Mouse (Mus musculus) erythroblast, embryonic 14.5 days (primary cell): Measurements from ENCODE around the gene Zcchc24. TPM values are rescaled to one million over a fixed set of nuclear protein-coding genes. Genes with fewer than 3 reads are reported as not detected.

Source experiments
- H3K27me3 ChIP-seq: 2 replicates; pipeline ENCODE4 v1.6.1; 2012; ENCODE audit warnings: inconsistent platforms; ENCODE audit not compliant: control insufficient read depth
- H3K36me3 ChIP-seq: 2 replicates; pipeline ENCODE4 v1.6.1; 2012; ENCODE audit warnings: mild to moderate bottlenecking, inconsistent platforms; ENCODE audit not compliant: control insufficient read depth
- H3K4me1 ChIP-seq: 2 replicates; pipeline ENCODE4 v1.6.1; 2012; ENCODE audit warnings: inconsistent platforms; ENCODE audit not compliant: control insufficient read depth
- H3K4me3 ChIP-seq: replicated peaks from 2 replicates; pipeline ENCODE3; 2012; ENCODE audit warnings: moderate library complexity, mild to moderate bottlenecking, inconsistent platforms
- H3K9me3 ChIP-seq: 2 replicates; pipeline ENCODE4 v1.6.1; 2012; ENCODE audit warnings: low read length, inconsistent platforms, mixed read lengths; ENCODE audit not compliant: control insufficient read depth
- GATA1 ChIP-seq: IDR thresholded peaks from 2 replicates; pipeline ENCODE4 v1.6.1; 2012; ENCODE audit warnings: low read length, inconsistent platforms, mixed read lengths
- TAL1 ChIP-seq: IDR thresholded peaks from 3 replicates; pipeline ENCODE4 v1.6.1; 2012; ENCODE audit warnings: low read length, inconsistent platforms, mixed read lengths
- polyA plus RNA-seq: library from polyadenylated mRNA; stranded (reverse); fragments of >175 nt; gene quantifications from 2 replicates; pipeline ENCODE4 v1.2.3, GENCODE M21; 2012

The Zcchc24 gene
- polyA plus RNA-seq, 1 experiment, result 0.04 TPM

GRCm38 (mm10) chr14:25796619-25797018, 27.8 kb upstream of the Zcchc24 start:
- TF ChIP-seq GATA1, result no peak
- no peak for TF ChIP-seq TAL1
- no peaks in the 10 kb centered on the region for H3K36me3 ChIP-seq
- no peak overlapping the region for H3K4me3 ChIP-seq
- no peaks in the 10 kb centered on the region for H3K4me1 ChIP-seq
- no peaks in the 10 kb centered on the region for H3K27me3 ChIP-seq
- no peaks in the 10 kb centered on the region for H3K9me3 ChIP-seq

- H3K9me3 ChIP-seq, result no peaks in the 10 kb centered on the region
- H3K36me3 ChIP-seq, result no peaks in the 10 kb centered on the region
- H3K27me3 ChIP-seq, result no peaks in the 10 kb centered on the region
- no peak overlapping the region for H3K4me3 ChIP-seq
- H3K4me1 ChIP-seq, result no peaks in the 10 kb centered on the region
- TF ChIP-seq GATA1, result no peak
- TF ChIP-seq TAL1, result no peak
These were observed 26.8 kb upstream of the Zcchc24 start for GRCm38 (mm10) chr14:25795561-25796174.

DNA sequence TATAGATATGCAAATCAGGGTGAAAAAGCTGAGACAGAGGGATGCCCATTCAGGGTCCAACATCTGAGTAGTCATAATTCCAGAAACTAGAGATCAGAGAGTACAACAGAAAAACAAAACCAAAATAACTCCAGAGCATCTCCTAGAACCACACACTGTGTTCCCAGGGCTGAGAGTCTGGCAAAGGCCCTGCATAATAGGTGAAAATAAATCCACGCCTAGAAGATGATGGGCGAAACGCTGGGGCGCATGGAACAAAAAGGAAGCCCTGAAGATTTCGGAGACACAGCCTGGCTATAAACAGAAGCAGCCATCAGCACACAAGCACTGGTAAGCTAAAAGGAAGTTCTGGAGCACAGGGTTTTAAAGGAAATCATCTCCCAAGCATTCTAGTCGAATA, 26.2 kb upstream of the Zcchc24 start:
- no peaks in the 10 kb centered on the region for H3K9me3 ChIP-seq
- H3K4me1 ChIP-seq, result no peaks in the 10 kb centered on the region
- H3K4me3 ChIP-seq, result no peak overlapping the region
- no peaks in the 10 kb centered on the region for H3K36me3 ChIP-seq
- H3K27me3 ChIP-seq, result no peaks in the 10 kb centered on the region
- TF ChIP-seq TAL1, result no peak
- no peak for TF ChIP-seq GATA1

DNA sequence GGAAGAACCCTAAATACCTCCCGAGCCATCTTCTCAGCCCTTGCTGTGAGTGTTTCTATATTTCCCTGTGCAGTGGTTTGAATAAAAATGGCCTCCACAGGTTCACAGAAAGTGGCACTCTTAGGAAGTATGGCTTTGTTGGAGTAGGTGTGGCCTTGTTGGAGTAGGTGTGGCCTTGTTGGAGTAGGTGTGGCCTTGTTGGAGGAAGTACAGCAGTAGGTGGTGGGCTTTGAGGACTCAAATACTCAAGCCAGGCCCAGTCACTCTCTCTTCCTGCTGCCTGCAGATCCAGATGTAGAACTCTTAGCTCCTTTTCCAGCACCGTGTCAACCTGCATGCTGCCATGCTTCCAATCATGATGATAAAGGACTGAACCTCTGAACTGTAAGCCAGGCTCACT, 25.5 kb upstream of the Zcchc24 start:
- Histone ChIP-seq H3K27me3 (no peaks in the 10 kb centered on the region), H3K9me3 (no peaks in the 10 kb centered on the region), H3K4me1 (no peaks in the 10 kb centered on the region), H3K4me3 (no peak overlapping the region), H3K36me3 (no peaks in the 10 kb centered on the region)
- TF ChIP-seq GATA1, result no peak
- TF ChIP-seq TAL1, result no peak

- Histone ChIP-seq H3K4me3 (no peak overlapping the region), H3K27me3 (no peaks in the 10 kb centered on the region), H3K36me3 (no peaks in the 10 kb centered on the region), H3K9me3 (no peaks in the 10 kb centered on the region), H3K4me1 (no peaks in the 10 kb centered on the region)
- no peak for TF ChIP-seq TAL1
- TF ChIP-seq GATA1, result no peak
These were observed 22.0 kb upstream of the Zcchc24 start for GRCm38 (mm10) chr14:25790768-25791302.

DNA sequence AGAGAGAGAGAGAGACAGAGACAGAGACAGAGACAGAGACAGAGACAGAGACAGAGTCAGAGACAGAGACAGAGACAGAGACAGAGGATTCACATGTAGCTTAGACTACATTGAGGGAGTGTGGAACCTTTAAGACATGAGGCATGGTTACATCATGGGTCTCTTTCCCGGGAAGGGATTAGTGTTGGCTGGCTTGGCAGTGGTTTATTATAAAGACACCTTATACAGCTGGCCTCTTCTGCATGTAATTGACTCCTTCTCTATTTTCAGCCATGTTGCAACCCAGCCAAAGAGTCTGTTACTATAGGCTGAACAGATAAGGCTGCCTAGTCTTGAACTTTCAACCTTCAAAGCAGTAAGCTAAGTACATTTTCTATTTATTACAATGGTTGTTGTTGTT, 21.1 kb upstream of the Zcchc24 start:
- H3K27me3 ChIP-seq, result no peaks in the 10 kb centered on the region
- no peaks in the 10 kb centered on the region for H3K4me1 ChIP-seq
- no peak for TF ChIP-seq TAL1
- no peak for TF ChIP-seq GATA1
- no peak overlapping the region for H3K4me3 ChIP-seq
- H3K36me3 ChIP-seq, result no peaks in the 10 kb centered on the region
- H3K9me3 ChIP-seq, result no peaks in the 10 kb centered on the region

DNA sequence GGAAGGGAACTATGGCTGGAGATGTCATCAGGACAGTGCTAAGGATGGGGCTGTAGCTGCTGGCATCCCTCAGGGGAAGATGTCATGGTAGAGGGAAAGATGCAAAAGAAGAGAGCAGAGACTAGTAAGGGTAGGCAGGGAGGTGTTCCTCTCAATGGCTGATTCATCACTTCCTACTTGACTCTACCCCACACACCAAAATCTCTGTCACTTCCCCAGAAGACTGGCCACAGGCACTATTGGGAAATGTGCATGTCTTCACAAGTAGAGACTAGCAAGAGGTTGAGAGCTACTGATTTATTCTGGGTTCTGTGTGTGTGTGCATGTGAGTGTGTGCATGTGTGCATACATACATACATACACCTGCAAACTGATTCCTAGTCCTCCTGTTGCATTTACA, 20.4 kb upstream of the Zcchc24 start:
- TF ChIP-seq GATA1 (no peak), TAL1 (no peak)
- H3K9me3 ChIP-seq, result no peaks in the 10 kb centered on the region
- H3K27me3 ChIP-seq, result no peaks in the 10 kb centered on the region
- no peaks in the 10 kb centered on the region for H3K4me1 ChIP-seq
- no peak overlapping the region for H3K4me3 ChIP-seq
- no peaks in the 10 kb centered on the region for H3K36me3 ChIP-seq

- TF ChIP-seq GATA1 (no peak), TAL1 (no peak)
- Histone ChIP-seq H3K4me1 (no peaks in the 10 kb centered on the region), H3K4me3 (no peak overlapping the region), H3K9me3 (no peaks in the 10 kb centered on the region), H3K27me3 (no peaks in the 10 kb centered on the region), H3K36me3 (no peaks in the 10 kb centered on the region)
These were observed 19.4 kb upstream of the Zcchc24 start for GRCm38 (mm10) chr14:25788201-25788600.

GRCm38 (mm10) chr14:25787387-25787910, 18.6 kb upstream of the Zcchc24 start:
- H3K27me3 ChIP-seq, result no peaks in the 10 kb centered on the region
- H3K36me3 ChIP-seq, result no peaks in the 10 kb centered on the region
- no peak for TF ChIP-seq TAL1
- no peak overlapping the region for H3K4me3 ChIP-seq
- H3K9me3 ChIP-seq, result no peaks in the 10 kb centered on the region
- H3K4me1 ChIP-seq, result no peaks in the 10 kb centered on the region

GRCm38 (mm10) chr14:25786959-25787358, 18.1 kb upstream of the Zcchc24 start:
- H3K9me3 ChIP-seq, result no peaks in the 10 kb centered on the region
- no peak overlapping the region for H3K4me3 ChIP-seq
- no peaks in the 10 kb centered on the region for H3K4me1 ChIP-seq
- no peaks in the 10 kb centered on the region for H3K36me3 ChIP-seq
- no peaks in the 10 kb centered on the region for H3K27me3 ChIP-seq
- no peak for TF ChIP-seq GATA1
- TF ChIP-seq TAL1, result no peak
